Mouse (Mus musculus): ENCODE data around the gene Gm5475. TPM values are rescaled to one million over a fixed set of nuclear protein-coding genes. Genes with fewer than 3 reads are reported as not detected.

Gene Gm5475
- polyA plus RNA-seq, 1 experiment from 2014 or later: not detected

DNA sequence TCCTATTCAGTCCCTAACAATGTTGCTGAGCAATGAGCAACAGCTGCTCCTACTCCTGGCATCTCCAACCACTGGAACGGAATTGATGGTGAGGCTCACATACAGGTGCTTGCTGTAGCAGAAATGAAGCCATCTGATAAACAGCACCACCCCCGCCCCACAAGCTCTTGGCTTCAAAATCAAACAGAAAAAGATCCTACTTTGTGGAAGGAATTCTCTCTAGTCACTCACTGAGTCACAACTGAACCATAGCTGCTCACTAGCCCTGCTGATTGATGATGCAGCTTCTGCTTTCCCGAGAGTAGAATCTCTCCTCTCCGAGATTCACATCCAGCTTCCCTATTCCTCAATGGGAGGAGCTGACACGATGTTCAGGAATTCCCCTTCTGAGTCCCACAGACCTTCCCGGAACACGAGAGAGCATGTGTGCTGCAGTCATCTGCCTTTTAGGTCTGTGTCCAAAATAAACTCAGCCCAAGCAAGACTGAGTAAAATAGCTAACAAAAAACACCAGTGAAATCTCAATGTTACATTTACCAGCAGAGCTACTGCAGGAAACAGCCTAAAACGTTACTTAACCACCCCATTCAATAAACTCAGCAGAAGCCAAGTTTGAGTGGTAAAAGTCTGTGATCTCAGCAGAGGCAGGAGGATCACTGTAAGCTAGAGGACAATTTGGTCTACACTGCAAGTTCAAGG is 739 bp upstream of the Gm5475 start:
- 33% methylated on average over 8 of the region's 8 CpGs for WGBS (ENCODE audit: missing documents)
- H3K4me3 ChIP-seq (ENCODE audit: inconsistent target): peak overlapping the region; percentile 52
- H3K79me2 ChIP-seq (ENCODE audit: inconsistent target): peaks cover 55% of the 10 kb centered on the region
- peak overlapping the region; percentile 84 for H3K27ac ChIP-seq
- no peaks in the 10 kb centered on the region for H3K36me3 ChIP-seq (ENCODE audit: inconsistent target)

DNA sequence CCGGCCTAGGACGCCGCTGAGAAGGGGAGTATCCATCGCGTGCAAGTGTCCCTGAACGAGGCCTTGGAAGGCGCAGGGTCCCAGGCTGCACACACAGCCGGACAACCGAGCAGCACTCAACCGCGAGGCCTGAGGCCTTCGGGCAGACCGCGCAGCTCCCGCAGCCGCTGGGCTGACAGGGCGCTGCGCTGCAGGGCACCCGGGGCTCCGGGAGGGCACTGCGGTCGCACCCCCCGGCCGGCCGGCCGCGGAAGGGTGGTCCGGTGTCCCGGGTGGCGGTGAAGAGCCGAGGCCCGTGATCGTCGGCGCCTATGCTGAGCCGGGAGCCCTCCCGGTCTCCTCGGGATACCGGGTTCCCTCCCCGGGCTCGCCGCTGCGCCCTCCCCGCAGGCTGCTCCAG is 529 bp downstream of the Gm5475 start:
- Histone ChIP-seq H3K27ac (peak overlapping the region; percentile 84), H3K79me2 (ENCODE audit: inconsistent target) (peaks cover 42% of the 10 kb centered on the region)
- 2% methylated on average over 44 of the region's 44 CpGs for WGBS (ENCODE audit: missing documents)

DNA sequence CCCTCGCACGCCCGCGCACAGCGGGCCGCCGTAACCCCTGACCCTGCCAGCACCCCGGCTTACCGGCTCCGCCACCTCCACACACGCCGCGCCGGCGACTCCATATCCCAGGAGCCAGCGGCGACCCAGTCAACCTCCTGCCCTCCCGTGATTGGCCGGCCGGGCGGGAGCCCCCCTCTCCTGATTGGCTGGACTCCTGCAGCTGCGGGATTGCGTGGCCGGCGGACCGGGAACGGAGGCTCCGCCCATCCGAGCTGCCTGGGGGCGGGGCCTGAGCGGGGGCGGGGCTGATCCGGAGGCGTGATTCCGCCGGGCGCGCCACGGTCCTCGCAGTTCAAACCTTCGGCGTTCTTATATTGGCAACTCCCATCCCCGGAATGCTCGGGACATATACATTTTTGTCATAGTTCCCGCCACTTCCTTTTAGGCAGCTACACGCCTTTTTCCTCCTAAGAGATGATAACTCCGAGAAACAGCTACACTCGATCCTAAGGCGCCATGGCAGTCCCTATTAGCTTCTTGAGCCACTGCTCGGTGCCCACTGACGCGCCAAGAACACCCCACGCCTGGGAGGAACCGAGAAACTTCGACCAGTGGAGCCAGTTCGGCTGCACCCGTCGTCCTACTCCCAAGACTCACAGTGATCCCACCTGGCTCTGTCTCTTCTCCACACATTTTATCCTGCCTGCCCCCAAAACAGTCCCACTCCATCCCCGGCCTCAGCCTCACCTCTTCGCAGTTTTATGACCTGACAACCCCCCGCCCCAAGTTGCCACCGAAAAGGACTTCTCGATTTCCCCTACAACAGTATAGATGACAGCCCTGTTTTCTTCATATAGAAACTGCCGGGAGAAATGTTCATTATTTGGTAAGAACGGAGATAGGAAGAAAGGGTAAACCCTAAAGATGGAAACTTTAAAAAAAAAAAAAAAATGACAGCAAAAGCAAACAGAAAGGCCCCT is 1.2 kb downstream of the Gm5475 start:
- Histone ChIP-seq H3K27ac (no peak overlapping the region), H3K79me2 (ENCODE audit: inconsistent target) (peaks cover 35% of the 10 kb centered on the region), H3K4me3 (ENCODE audit: inconsistent target) (peak overlapping the region; percentile 40), H3K36me3 (ENCODE audit: inconsistent target) (no peaks in the 10 kb centered on the region)
- WGBS (ENCODE audit: missing documents): under 1% methylated on average over 65 of the region's 65 CpGs

More for the DNA sequence above, 529 bp downstream of the Gm5475 start:
- H3K36me3 ChIP-seq (ENCODE audit: inconsistent target): no peaks in the 10 kb centered on the region
- peak overlapping the region; percentile 52 for H3K4me3 ChIP-seq (ENCODE audit: inconsistent target)

DNA sequence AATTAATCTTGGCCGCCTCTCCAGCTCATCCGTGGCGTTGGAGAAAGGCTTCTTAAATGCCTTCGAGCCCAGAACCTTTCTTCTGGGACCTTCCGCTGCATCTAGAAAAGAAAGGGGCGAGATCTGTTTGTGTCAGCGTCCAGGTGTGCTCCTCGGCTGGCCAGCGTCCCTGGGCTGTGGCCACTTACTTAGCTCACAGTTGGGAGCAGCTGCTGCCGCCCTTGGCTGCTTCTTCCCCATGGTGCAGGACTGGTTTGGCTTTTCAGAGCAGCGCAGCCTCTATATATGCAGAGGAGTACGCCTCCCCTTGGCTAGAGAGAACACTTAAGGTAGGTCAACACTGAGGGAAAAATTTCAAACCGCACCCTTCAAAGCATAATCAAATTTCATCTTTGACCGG is 2.0 kb downstream of the Gm5475 start:
- H3K4me3 ChIP-seq (ENCODE audit: inconsistent target): peak overlapping the region; percentile 40
- 10% methylated on average over 11 of the region's 14 CpGs for WGBS (ENCODE audit: missing documents)
- H3K27ac ChIP-seq: no peak overlapping the region
- H3K36me3 ChIP-seq (ENCODE audit: inconsistent target): no peaks in the 10 kb centered on the region
- peaks cover 28% of the 10 kb centered on the region for H3K79me2 ChIP-seq (ENCODE audit: inconsistent target)

GRCm38 (mm10) chr15:100424396-100425122 is 2.6 kb downstream of the Gm5475 start, which contains the start of gene Slc11a2:
Gene Slc11a2 (minus strand): TSS chr15:100425072.
- Histone ChIP-seq H3K4me3 (ENCODE audit: inconsistent target) (peak within 1 kb of the TSS; percentile 40), H3K79me2 (ENCODE audit: inconsistent target) (peaks cover 21% of the 10 kb centered on the region), H3K36me3 (ENCODE audit: inconsistent target) (no peaks in the 10 kb centered on the region), H3K27ac (no peak within 1 kb of the TSS)
- 30% methylated on average over 16 of the region's 17 CpGs for WGBS (ENCODE audit: missing documents)

- Histone ChIP-seq H3K79me2 (ENCODE audit: inconsistent target) (no peaks in the 10 kb centered on the region), H3K36me3 (ENCODE audit: inconsistent target) (no peaks in the 10 kb centered on the region), H3K27ac (no peak overlapping the region), H3K4me3 (ENCODE audit: inconsistent target) (no peak overlapping the region)
- 90% methylated on average over 13 of the region's 13 CpGs for WGBS (ENCODE audit: missing documents)
These were observed 6.5 kb downstream of the Gm5475 start for GRCm38 (mm10) chr15:100428296-100428905.

DNA sequence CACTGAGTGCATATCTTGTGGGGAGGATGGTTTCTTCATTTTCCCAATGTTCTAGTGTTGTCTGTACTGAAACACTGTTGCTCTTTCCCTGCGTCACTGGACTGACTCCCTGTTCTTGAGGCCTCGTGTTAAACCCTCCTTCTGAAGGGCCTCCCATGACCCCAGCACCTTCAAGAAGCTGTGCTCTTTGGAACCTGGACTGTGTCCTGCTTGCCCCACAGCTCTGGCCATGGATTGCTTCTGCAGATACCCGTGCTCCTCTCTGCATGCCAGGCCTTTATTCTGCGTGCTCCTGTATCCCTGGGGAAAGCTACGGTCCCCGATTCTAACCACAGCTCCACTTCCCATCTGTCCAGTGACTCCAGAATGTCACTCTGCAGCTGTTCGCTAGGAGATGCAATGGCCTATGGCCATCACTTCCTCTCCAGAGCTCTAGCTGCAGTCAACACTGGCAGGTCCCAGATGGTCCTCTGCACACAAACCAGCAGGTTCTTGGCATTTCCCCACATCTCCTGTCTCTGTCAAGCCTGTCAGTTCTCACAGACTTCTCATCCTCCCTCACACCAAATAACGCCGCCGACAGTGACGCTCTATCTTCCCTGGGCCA is 8.1 kb downstream of the Gm5475 start:
- Histone ChIP-seq H3K79me2 (ENCODE audit: inconsistent target) (no peaks in the 10 kb centered on the region), H3K36me3 (ENCODE audit: inconsistent target) (no peaks in the 10 kb centered on the region), H3K27ac (no peak overlapping the region), H3K4me3 (ENCODE audit: inconsistent target) (no peak overlapping the region)
- 82% methylated on average over 11 of the region's 11 CpGs for WGBS (ENCODE audit: missing documents)

- no peaks in the 10 kb centered on the region for H3K79me2 ChIP-seq (ENCODE audit: inconsistent target)
- H3K27ac ChIP-seq: no peak overlapping the region
- no peak overlapping the region for H3K4me3 ChIP-seq (ENCODE audit: inconsistent target)
- 78% methylated on average over 3 of the region's 4 CpGs for WGBS (ENCODE audit: missing documents)
- H3K36me3 ChIP-seq (ENCODE audit: inconsistent target): no peaks in the 10 kb centered on the region
These were observed 11.3 kb downstream of the Gm5475 start for GRCm38 (mm10) chr15:100433234-100433633.

GRCm38 (mm10) chr15:100436112-100436511 is 14.2 kb downstream of the Gm5475 start:
- WGBS (ENCODE audit: missing documents): 25% methylated on average over 4 of the region's 4 CpGs
- Histone ChIP-seq H3K36me3 (ENCODE audit: inconsistent target) (no peaks in the 10 kb centered on the region), H3K79me2 (ENCODE audit: inconsistent target) (no peaks in the 10 kb centered on the region), H3K4me3 (ENCODE audit: inconsistent target) (no peak overlapping the region), H3K27ac (no peak overlapping the region)

GRCm38 (mm10) chr15:100436518-100436917 is 14.6 kb downstream of the Gm5475 start:
- no peak overlapping the region for H3K27ac ChIP-seq
- 79% methylated on average over 10 of the region's 10 CpGs for WGBS (ENCODE audit: missing documents)
- no peak overlapping the region for H3K4me3 ChIP-seq (ENCODE audit: inconsistent target)
- no peaks in the 10 kb centered on the region for H3K79me2 ChIP-seq (ENCODE audit: inconsistent target)
- no peaks in the 10 kb centered on the region for H3K36me3 ChIP-seq (ENCODE audit: inconsistent target)

GRCm38 (mm10) chr15:100443126-100443922 is 21.4 kb downstream of the Gm5475 start:
- Histone ChIP-seq H3K36me3 (ENCODE audit: inconsistent target) (no peaks in the 10 kb centered on the region), H3K4me3 (ENCODE audit: inconsistent target) (peak overlapping the region; percentile 22), H3K79me2 (ENCODE audit: inconsistent target) (no peaks in the 10 kb centered on the region), H3K27ac (peak overlapping the region; percentile 28)
- WGBS (ENCODE audit: missing documents): 4% methylated on average over 18 of the region's 31 CpGs

DNA sequence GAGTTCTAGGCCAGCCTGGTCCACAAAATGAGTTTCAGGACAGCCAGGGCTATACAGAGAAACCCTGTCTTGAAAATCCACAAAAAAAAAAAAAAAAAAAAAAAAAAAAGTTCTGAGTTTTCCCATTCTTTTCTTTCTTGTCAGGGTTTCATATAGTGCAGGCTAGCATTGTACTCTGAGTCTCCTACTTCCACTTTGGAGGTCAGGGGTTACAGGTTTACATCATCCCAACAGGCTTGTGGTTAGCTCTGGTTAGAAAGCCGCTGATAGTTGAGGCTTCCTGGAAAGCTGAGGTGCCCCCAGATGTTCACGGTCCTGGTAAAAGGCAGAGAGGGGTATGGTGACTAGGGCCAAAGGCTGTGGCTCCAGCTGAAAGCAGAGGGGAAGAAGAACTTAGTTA is 24.9 kb downstream of the Gm5475 start:
- WGBS (ENCODE audit: missing documents): 0% methylated on average over 2 of the region's 2 CpGs
- H3K27ac ChIP-seq: no peak overlapping the region
- no peaks in the 10 kb centered on the region for H3K36me3 ChIP-seq (ENCODE audit: inconsistent target)
- no peaks in the 10 kb centered on the region for H3K79me2 ChIP-seq (ENCODE audit: inconsistent target)
- no peak overlapping the region for H3K4me3 ChIP-seq (ENCODE audit: inconsistent target)

GRCm38 (mm10) chr15:100448572-100448971 is 26.6 kb downstream of the Gm5475 start:
- no peaks in the 10 kb centered on the region for H3K79me2 ChIP-seq (ENCODE audit: inconsistent target)
- 100% methylated on average over 3 of the region's 4 CpGs for whole genome bisulfite sequencing (ENCODE audit: missing documents)
- peak overlapping the region; percentile 83 for H3K27ac ChIP-seq
- no peaks in the 10 kb centered on the region for H3K36me3 ChIP-seq (ENCODE audit: inconsistent target)
- no peak overlapping the region for H3K4me3 ChIP-seq (ENCODE audit: inconsistent target)

All from macrophage (primary cell).